ENCODE assay signal across 15 mouse cellular contexts in genomic region chr6:144337436-144337969, GRCm38 (mm10).
DNase-seq lines count a peak whose midpoint lies in the region; ATAC-seq and TF ChIP-seq lines count a peak whose summit lies in the region.
"Had no signal": no experiment of that assay in that cellular context is flagged by ENCODE, and none has a peak within 500 bp of the region (broad histone marks: within the 10 kb centered on the region; RNA-seq: fewer than 3 reads in every experiment).

No protein-coding gene starts in this region.

- 33% methylated on average over 14 of the region's 14 CpGs for WGBS in stomach, embryonic 14.5 days
- WGBS in stomach, postnatal 0 days = 32% methylated on average over 14 of the region's 14 CpGs
- WGBS in forebrain, embryonic 16.5 days = 5% methylated on average over 14 of the region's 14 CpGs

- no peak overlapping the region for H3K27ac ChIP-seq in stomach, embryonic 14.5 days (ENCODE audit: low read length)
- no peak overlapping the region for H3K27ac ChIP-seq in stomach, postnatal 0 days (replicated peaks)
- no peak overlapping the region for H3K27ac ChIP-seq in forebrain, embryonic 16.5 days (ENCODE audit: low read length)
- H3K27ac ChIP-seq: stomach, embryonic 15.5 days had no signal

- H3K9ac ChIP-seq in stomach, embryonic 14.5 days (replicated peaks; ENCODE audit: low read depth, low read length) = no peak overlapping the region
- no peak overlapping the region for H3K9ac ChIP-seq in stomach, postnatal 0 days (ENCODE audit: low read length)
- 0 out of 2 replicates have a peak overlapping the region, but pooled peaks have one; percentile 26 for H3K9ac ChIP-seq in forebrain, embryonic 16.5 days (replicated peaks; ENCODE audit: low read depth, low read length)
- H3K9ac ChIP-seq: stomach, embryonic 15.5 days had no signal

- H3K36me3 ChIP-seq in stomach, embryonic 14.5 days (ENCODE audit: control insufficient read depth, insufficient read depth, low read length) = no peaks in the 10 kb centered on the region
- H3K36me3 ChIP-seq in stomach, postnatal 0 days (ENCODE audit: control insufficient read depth, insufficient read depth, low read length) = no peaks in the 10 kb centered on the region
- H3K36me3 ChIP-seq in forebrain, embryonic 16.5 days (ENCODE audit: control insufficient read depth, insufficient read depth) = no peaks in the 10 kb centered on the region
- H3K36me3 ChIP-seq: stomach, embryonic 15.5 days had no signal

- TF ChIP-seq EP300 in stomach, postnatal 0 days (optimal IDR thresholded peaks at IDR 0.05) = no peak

- no peak for TF ChIP-seq CTCF in stomach, postnatal 0 days (IDR thresholded peaks at IDR 0.05; ENCODE audit: low read depth)

- H3K4me2 ChIP-seq in stomach, embryonic 14.5 days (replicated peaks; ENCODE audit: low read depth, low read length) = 0 out of 2 replicates have a peak overlapping the region, but pooled peaks have one; percentile 5
- no peak overlapping the region for H3K4me2 ChIP-seq in stomach, postnatal 0 days (replicated peaks; ENCODE audit: low read depth)
- H3K4me2 ChIP-seq in forebrain, embryonic 16.5 days (ENCODE audit: low read length) = peak overlapping the region; percentile 16; the same call in 1 of the 2 replicates
- H3K4me2 ChIP-seq: stomach, embryonic 15.5 days had no signal

- peaks cover 4% of the 10 kb centered on the region; the same call in 1 of the 2 replicates for H3K9me3 ChIP-seq in stomach, embryonic 14.5 days (ENCODE audit: control insufficient read depth, low read depth, low read length)
- H3K9me3 ChIP-seq in stomach, postnatal 0 days (ENCODE audit: control insufficient read depth, low read length) = no peaks in the 10 kb centered on the region
- peaks cover 3% of the 10 kb centered on the region; the same call in 1 of the 2 replicates for H3K9me3 ChIP-seq in forebrain, embryonic 16.5 days (ENCODE audit: control insufficient read depth, low read length)
- H3K9me3 ChIP-seq: stomach, embryonic 15.5 days had no signal

- ATAC-seq in stomach, embryonic 14.5 days (ENCODE audit: insufficient number of reproducible peaks, insufficient read depth, low FRiP score, low read depth) = no peak
- no peak for ATAC-seq in stomach, postnatal 0 days (ENCODE audit: low FRiP score, low TSS enrichment)
- no peak for ATAC-seq in forebrain, embryonic 16.5 days
- ATAC-seq in granulocyte monocyte progenitor cell, adult 5-6 weeks (replicated peaks; ENCODE audit: poor library complexity, severe bottlenecking) = no peak
- ATAC-seq in erythroid progenitor cell, adult 5-6 weeks (replicated peaks; ENCODE audit: low FRiP score, poor library complexity, severe bottlenecking) = no peak

- no peaks in the 10 kb centered on the region for H3K4me1 ChIP-seq in stomach, embryonic 14.5 days (ENCODE audit: control insufficient read depth, insufficient read depth, low read length)
- no peaks in the 10 kb centered on the region for H3K4me1 ChIP-seq in stomach, postnatal 0 days (replicated peaks; ENCODE audit: control insufficient read depth, insufficient read depth)
- peaks cover 9% of the 10 kb centered on the region for H3K4me1 ChIP-seq in forebrain, embryonic 16.5 days (replicated peaks; ENCODE audit: control insufficient read depth, insufficient read depth, low read length)
- H3K4me1 ChIP-seq: stomach, embryonic 15.5 days had no signal

- H3K27me3 ChIP-seq in stomach, embryonic 14.5 days (ENCODE audit: control insufficient read depth, insufficient read depth, low read length) = no peaks in the 10 kb centered on the region
- H3K27me3 ChIP-seq in stomach, postnatal 0 days (ENCODE audit: control insufficient read depth, insufficient read depth, low read length) = no peaks in the 10 kb centered on the region
- H3K27me3 ChIP-seq in forebrain, embryonic 16.5 days (replicated peaks; ENCODE audit: control insufficient read depth, insufficient read depth, low read length) = no peaks in the 10 kb centered on the region
- H3K27me3 ChIP-seq: CH12.LX; stomach, embryonic 15.5 days had no signal

- H3K4me3 ChIP-seq in stomach, embryonic 14.5 days (ENCODE audit: low read depth, low read length) = no peak overlapping the region
- H3K4me3 ChIP-seq in stomach, postnatal 0 days (ENCODE audit: low read depth, low read length) = no peak overlapping the region
- no peak overlapping the region for H3K4me3 ChIP-seq in forebrain, embryonic 16.5 days (replicated peaks; ENCODE audit: low read length)
- H3K4me3 ChIP-seq: myocyte; stomach, embryonic 15.5 days had no signal

- no peak for DNase-seq in stomach, postnatal 0 days (ENCODE audit: low spot score)
- peak; percentile 12 to 39 for DNase-seq in lung, postnatal 4 days
- DNase-seq in retina, postnatal 1 day = peak; percentile 91
- no peak for DNase-seq in urinary bladder, postnatal 10 days (ENCODE audit: low spot score)
- DNase-seq: cerebellum, adult 9-10 months; gastrocnemius, postnatal 14 days; kidney, postnatal 25 days; left cerebral cortex, postnatal 4 days had no signal

Comparison
In these comparisons a context has a peak if more than half of its experiments do, and no peak if none do; other contexts are left out.
1. DNase-seq: peak in lung, postnatal 4 days (2 of 2) and retina, postnatal 1 day (single experiment); none in stomach, postnatal 0 days (single experiment) and urinary bladder, postnatal 10 days (single experiment).